Mouse (Mus musculus) pancreas, adult 10 weeks (tissue): ENCODE data around the gene Hmgb2. TPM values are rescaled to one million over a fixed set of nuclear protein-coding genes. Genes with fewer than 3 reads are reported as not detected.

Source experiments
- polyA plus RNA-seq: library from polyadenylated mRNA; stranded (reverse); fragments of 350-450 nt; fragmentation: Illumina TruSeq; extraction: RNeasy Lipid Tissue Mini Kit (QIAGEN cat#74804); gene quantifications from one replicate; pipeline ENCODE4 v1.2.3, GENCODE M21; 2015; ENCODE audit warnings: low read depth, low replicate concordance; ENCODE audit not compliant: insufficient read depth

The Hmgb2 gene
- 3.9 TPM for polyA plus RNA-seq

GRCm38 (mm10) chr8:57511316-57512118, at the start of gene Hmgb2:
TSS of gene Hmgb2 (plus strand) at chr8:57511907.

GRCm38 (mm10) chr8:57487441-57488155, 24.1 kb upstream of the Hmgb2 start, which contains the start of gene Sap30:
TSS of gene Sap30 (minus strand) at chr8:57487860.

Other genes with a start within 250 kb of the Hmgb2 start
- gene Hand2, start 190.9 kb upstream of the Hmgb2 start, polyA plus RNA-seq, result 2.4 TPM
- gene Scrg1, start 56.0 kb upstream of the Hmgb2 start, polyA plus RNA-seq, result not detected
- gene Sap30, start 24.0 kb upstream of the Hmgb2 start, polyA plus RNA-seq, result 3.4 TPM
- gene Galnt7, start 141.1 kb downstream of the Hmgb2 start, polyA plus RNA-seq, result 3.2 TPM